Mouse (Mus musculus) gastrocnemius, postnatal 14 days (tissue): ENCODE measurements around the gene Acot1. TPM values are rescaled to one million over a fixed set of nuclear protein-coding genes. Genes with fewer than 3 reads are reported as not detected.

Experiments
- DNase-seq: peaks from one replicate; pipeline ENCODE4 v3.0.0; 2021; ENCODE audit warnings: mixed read lengths
- intact Hi-C: fragments of 180-260 bp; cut with DNase I; formaldehyde crosslinking; loops from one replicate; pipeline ENCODE4 v1.15.1; 2025; ENCODE audit warnings: low total_unique reads
- total RNA-seq, 2 experiments: library from RNA; stranded (reverse); gene quantifications; 2 replicates each; pipeline ENCODE4 v1.2.3; 2021

The Acot1 gene
- total RNA-seq, 2 experiments from 2014 or later, result 5.7 to 8.0 TPM

DNA sequence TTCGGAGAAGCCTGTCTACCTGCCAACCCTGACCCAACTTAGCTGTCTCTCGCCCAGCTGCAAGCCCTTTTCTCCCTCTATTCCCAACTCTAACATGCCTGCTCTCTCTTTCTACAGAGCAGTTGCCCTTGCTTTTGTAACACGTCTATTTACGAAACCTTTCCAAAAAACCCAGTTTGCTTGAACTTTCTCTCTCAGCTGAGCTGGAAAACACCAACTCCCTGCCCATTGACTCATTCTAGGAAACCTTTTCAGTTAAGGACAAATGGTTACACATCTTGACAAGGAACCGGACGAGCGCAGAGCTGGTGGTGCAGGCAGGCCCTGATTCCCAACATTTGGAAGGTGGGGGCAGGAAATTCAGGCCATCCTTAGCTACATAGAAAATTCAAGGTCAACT is 43.3 kb downstream of the Acot1 start:
- intact Hi-C loops, result no loop called here
- DNase-seq, result no peak

DNA sequence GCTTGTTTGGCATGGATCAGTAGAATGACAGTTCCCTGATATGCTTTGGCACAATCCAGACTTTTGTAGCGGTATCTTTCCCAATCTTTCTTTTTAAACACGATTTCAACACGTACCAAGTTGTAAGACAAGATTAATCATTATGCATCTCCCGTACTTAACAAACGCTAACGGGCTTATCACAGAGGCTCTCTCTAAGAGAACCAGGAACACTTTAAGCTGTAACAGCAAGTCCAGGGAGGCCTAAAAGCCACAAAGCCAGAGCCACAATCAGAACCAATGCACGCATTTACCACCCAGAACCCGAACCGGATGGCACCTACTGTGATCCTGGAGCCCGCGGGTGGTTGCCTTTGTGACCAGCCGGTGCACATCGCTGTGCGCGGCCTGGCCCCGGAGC is 43.9 kb downstream of the Acot1 start:
- no peak for DNase-seq
- intact Hi-C loops, result no loop called here

DNA sequence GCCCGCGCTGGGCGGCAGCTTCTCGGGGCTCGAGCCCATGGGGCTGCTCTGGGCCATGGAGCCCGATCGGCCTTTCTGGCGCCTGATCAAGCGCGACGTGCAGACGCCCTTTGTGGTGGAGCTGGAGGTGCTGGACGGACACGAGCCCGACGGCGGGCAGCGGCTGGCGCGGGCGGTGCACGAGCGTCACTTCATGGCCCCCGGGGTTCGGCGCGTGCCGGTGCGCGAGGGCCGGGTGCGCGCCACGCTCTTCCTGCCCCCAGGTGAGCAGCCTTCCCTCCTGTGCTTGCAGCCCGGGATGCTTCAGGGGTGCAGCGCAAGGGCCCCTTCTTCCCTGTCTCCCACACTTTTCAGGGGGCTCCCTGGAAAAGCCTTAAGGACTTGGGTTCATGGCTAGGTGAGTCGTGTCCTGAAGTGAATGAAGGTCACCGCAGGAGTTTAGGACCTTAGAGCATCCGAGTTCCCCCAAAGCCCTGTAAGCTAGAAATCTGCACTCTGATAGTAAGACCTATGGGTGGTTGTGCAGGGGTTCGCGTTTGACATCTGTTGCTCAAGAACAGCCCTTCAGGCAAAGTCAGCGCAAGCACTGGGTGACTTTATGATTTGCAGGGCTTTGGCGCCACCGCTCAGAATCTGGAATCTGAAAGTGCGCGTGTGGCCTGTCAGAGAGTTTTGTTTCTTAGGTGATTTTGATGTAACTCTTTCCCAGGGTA is 44.5 kb downstream of the Acot1 start:
- no peak for DNase-seq
- intact Hi-C loops, result no loop called here

DNA sequence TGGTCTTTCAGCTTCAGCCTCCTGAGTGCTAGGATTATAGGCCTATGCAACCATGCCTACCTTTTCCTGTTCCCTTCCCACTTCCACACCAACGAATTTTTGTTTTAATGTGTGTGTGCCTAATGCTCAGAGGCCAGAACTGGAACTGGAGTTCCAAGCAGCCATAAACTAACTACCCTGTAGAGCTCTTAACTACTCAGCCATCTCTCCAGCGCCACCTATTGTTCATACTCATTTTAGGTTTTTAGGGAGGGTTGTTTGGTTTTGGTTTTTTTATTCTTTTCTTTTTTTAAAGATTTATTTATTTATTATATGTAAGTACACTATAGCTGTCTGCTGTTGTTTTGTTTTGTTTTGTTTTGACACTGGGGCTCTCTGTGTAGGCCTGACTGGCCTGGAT is 51.7 kb downstream of the Acot1 start:
- intact Hi-C loops, result loop anchor here (5.0 kb wide), 1 partner anchor 89 kb away; no protein-coding TSS in a partner anchor
- no peak for DNase-seq

DNA sequence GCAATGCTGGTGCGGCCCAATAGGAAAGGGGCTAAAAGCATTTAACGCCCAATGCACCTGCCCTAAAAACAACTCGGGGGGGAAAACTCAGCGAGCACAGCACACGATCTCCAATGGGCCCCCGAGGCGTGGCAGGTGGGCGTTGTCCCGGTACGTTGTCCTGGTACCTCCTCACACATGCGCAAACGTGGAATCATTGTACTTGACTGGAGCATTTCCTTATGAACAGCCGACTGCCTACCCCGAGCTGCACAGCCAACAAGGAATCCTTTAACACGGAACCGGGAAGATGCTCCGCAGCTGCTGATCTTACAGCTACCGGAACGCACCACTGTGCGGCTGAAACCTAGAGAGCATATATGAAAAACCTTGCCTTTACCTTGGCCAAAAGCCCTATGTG is 53.0 kb downstream of the Acot1 start:
- no peak for DNase-seq
- intact Hi-C loops, result loop anchor here (5.0 kb wide), 1 partner anchor 90 kb away; no protein-coding TSS in a partner anchor

DNA sequence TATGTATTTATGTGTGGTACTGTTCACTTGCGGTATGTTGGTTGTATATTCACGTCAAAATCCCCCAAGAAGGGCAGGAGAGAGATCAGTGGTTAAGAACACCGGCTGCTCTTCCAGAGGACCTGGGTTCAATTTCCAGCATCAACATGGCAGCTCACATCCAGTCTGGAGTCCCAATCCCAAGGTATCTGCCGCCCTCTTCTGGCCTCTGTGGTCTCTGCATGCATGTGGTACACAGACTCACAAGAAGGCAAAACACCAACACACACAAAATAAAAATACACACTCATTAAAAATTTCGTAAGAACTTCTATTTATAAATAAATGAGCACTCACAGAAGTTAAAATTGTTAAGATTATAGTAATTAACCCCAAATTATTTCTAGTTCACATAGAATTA is 53.9 kb downstream of the Acot1 start:
- no peak for DNase-seq
- intact Hi-C loops, result loop anchor here (5.0 kb wide), 1 partner anchor 91 kb away; no protein-coding TSS in a partner anchor

DNA sequence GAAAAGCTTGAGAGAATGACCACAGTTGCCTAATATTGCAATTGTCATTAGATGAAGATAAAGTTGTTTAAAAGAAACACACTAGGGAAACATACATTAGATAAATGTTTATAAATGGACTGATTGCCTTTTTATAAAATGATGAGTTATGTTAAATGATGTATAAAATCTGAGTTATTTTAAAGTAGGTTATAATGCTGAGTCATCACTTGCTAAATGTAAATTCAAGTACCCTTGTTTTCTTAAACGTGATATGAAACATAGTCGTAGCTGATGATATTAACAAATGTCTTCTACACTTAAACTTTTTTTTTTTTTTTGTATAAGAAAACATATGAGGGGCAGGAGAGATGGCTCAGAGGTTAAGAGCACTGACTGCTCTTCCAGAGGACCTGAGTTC is 54.5 kb downstream of the Acot1 start:
- no peak for DNase-seq
- intact Hi-C loops, result loop anchor here (5.0 kb wide), 1 partner anchor 92 kb away; no protein-coding TSS in a partner anchor

DNA sequence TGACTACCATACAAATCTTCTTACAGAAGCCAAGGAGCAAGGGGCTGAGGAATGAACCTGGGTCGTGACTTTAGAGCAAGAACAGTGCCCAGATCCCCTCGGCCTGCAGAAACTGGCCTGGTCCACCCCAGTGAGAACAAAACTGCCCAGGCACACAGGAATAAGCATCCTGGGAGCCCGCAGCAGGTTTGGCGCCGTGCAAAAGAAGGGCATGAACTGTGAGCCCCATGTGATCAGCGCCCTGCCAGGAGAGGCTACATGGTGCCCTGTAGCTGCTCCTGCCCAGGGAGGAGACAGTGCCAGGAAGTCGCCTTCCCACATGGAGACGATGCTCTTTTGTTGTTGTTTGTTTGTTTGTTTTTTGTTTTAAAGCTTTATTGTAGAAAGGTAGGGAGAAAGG is 55.3 kb downstream of the Acot1 start:
- intact Hi-C loops, result loop anchor here (5.0 kb wide), 1 partner anchor 92 kb away; no protein-coding TSS in a partner anchor
- no peak for DNase-seq

DNA sequence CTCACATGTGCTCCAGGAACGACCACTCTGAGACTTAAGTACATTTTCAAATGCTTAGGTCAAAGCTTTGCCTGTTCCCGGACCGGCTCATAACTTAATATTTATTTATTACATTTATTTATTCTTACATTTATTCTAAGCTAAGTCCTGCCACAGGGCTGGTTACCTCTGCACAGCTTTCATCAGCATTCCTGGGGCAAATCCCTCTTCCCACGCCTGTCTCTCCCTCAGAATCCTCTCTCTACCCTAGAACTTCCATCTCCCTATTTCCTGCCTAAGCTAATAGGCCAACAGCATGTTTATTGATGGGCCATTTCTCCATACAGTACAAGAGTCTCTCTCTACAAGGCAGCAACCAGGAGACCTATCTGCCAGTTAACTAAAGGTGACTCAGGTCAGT is 58.5 kb downstream of the Acot1 start:
- intact Hi-C loops, result no loop called here
- DNase-seq, result no peak

Other genes starting within 250 kb of the Acot1 start
- gene Papln, start 245.9 kb upstream of the Acot1 start, total RNA-seq, result 1 to 10 TPM; 5.6 to 6.8 TPM
- 10 to 100 TPM; 16.4 to 16.7 TPM for gene Numb, start 87.6 kb upstream of the Acot1 start, total RNA-seq
- 1 to 10 TPM; 3.3 to 3.7 TPM for gene Riox1, start 58.9 kb upstream of the Acot1 start, total RNA-seq
- not detected for gene Heatr4, start 24.6 kb upstream of the Acot1 start, total RNA-seq
- gene Acot2, start 21.6 kb upstream of the Acot1 start, total RNA-seq, result 10 to 100 TPM; 12.8 to 20.2 TPM
- under 1 TPM; 0.16 to 0.27 TPM for gene Acot4, start 28.9 kb downstream of the Acot1 start, total RNA-seq
- not detected for gene Gm49366, start 29.4 kb downstream of the Acot1 start, total RNA-seq
- not detected for gene Acot3, start 42.7 kb downstream of the Acot1 start, total RNA-seq
- gene Acot5, start 59.8 kb downstream of the Acot1 start, total RNA-seq, result under 1 TPM in 1 of 2 experiments, not detected in 1; 0.14 TPM
- 1 to 10 TPM; 2.4 to 2.6 TPM for gene Acot6, start 91.2 kb downstream of the Acot1 start, total RNA-seq
- gene Dnal1, start 104.9 kb downstream of the Acot1 start, total RNA-seq, result 1 to 10 TPM; 7.0 to 7.3 TPM
- gene Pnma1, start 139.0 kb downstream of the Acot1 start, total RNA-seq, result under 1 TPM; 0.23 to 0.24 TPM
- gene Elmsan1, start 209.4 kb downstream of the Acot1 start, total RNA-seq, result 10 to 100 TPM; 10.8 to 11.2 TPM